Mouse (Mus musculus) brain, embryonic 14.5 days (tissue): Measurements from ENCODE around the gene En2.

Source experiments
- CTCF ChIP-seq: fragments of 200-500 bp; IDR thresholded peaks from 2 replicates; pipeline ENCODE4 v1.5.1; 2012; ENCODE audit warnings: inconsistent platforms, mild to moderate bottlenecking, moderate library complexity, borderline replicate concordance; ENCODE audit not compliant: insufficient read depth, insufficient read length; ENCODE audit errors: extremely low read depth
- POLR2A ChIP-seq: fragments of 200-500 bp; IDR thresholded peaks from 2 replicates; pipeline ENCODE4 v1.6.1; 2012; ENCODE audit warnings: mild to moderate bottlenecking, inconsistent platforms, borderline replicate concordance; ENCODE audit not compliant: poor library complexity, insufficient read depth, insufficient read length, severe bottlenecking; ENCODE audit errors: extremely low read depth

DNA sequence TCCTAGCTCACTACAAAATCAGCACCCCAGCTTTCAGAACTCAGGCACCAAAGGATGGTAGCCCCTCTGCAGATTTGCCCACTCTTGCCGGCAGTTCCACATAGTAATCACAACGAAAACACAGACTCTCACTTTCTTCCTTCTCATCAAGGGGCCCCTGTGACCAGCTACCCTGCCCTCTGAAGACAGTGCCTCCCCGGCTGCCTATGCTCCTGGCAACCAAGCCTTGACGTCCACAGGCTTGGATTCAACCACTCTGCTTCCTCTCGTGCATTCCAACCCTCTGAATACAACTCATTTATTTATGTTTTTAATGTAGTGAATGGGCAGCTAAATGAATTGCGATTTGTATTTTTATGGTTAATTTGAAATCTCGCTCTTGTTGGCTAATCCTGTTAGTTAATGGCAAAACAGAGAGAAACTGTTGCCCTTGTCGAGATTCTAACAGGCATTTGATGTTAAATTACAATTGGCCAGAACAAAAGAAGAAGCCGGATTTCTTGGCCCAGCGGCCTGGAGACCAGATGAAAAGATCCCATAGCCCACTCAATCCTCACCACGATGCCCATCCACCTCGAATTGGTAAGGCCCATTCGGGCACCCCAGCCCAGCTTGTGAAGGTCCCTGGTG is 48.1 kb upstream of the En2 start:
- TF ChIP-seq CTCF (no peak), POLR2A (no peak)
